Mouse (Mus musculus) frontal cortex, postnatal 10 days (tissue): ENCODE measurements around the gene Pde6h.
A peak's percentile ranks its signal among the peaks of the same experiment; 100 is the strongest.

Experiments
- DNase-seq, 2 experiments: peaks; one replicate each; pipeline ENCODE4 v3.0.0; 2022; ENCODE audit warnings: low spot score in 2 of 2, mixed read lengths in 1 of 2

The Pde6h gene

DNA sequence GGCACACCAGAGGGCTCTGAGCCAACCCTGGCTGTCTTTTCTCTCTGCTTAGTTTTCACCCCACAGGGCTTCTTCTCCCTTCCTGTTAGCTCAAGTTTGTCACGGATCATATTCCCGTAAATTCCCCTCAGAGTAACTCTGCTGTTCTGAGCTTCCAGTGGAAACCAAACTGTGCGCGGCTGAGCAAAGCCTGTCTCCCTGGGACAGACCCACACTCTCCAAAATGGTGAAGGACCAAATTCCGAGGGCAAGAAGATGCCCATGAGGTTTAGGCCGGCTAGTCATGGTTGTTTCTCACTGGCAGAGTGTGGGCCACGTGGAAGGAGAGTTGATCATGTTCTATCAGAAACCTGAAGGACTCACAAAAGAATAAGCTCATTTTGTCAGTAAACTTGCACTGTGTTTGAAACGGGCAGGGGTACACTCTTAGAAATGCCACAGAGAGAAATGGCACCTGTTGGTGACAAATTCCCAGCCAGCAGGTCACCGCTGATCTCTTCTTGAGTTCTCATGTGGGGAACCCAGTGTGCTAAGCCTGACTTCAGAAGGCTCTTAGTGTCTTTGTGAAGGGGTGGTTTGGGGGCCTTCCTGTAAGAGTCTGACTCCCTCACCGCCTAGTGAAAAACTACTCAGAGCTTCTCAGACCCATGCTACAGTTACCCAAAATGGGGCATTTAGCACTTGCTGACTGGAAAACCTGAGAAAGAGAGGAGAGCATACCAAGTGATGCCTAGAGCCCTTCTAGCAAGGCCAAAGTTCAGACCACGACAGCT, 16.7 kb downstream of the Pde6h start:
- DNase-seq = no peak

DNA sequence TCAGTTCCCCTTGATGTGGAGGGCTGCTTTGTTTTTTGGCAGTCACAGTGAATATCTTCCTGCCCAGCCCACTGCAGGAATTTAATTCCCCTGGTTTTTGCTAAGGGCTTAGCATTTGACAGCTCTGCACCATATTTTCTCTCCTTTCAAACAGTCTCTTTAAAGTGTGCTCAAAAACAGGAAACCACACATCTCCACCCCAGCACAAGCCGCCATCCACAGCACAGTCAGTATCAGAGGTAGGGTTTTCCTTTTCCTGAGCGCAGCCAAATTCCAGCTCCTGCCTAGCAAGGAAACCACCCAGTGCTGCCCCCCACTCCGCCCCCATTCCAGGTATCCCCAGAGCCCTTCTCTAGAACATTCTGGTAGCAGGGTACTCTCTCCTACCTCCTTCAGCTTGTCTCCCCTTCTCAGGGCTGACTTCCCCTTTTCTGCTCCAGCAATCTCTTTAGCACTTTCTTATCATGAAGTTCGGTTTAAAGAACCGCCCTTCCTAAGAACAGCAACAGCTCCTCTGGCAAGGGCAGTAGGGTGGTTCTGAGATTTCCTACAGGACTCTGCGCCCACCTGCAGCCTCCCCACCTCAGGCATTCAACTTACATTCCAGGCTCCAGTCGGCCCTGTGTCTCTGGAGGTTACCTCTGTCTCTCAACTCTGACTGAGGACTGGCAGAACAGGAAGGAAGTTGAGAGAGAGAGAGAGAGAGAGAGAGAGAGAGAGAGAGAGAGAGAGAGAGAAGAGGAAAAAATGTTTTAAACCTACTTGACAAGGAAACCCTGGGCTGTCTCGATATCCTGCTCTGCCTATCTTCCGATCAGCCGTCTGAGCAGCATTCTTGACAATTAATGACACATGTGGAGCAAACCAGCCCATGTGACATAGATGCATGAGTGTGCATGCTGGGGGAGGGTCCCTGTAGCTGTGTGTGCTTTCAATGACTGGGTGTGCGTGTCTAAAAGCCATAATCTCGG, 17.7 kb downstream of the Pde6h start, which contains the start of gene Arhgdib:
Arhgdib (minus strand) TSS at position 849 of the 971 bp plus-strand sequence.
- DNase-seq = no peak

DNA sequence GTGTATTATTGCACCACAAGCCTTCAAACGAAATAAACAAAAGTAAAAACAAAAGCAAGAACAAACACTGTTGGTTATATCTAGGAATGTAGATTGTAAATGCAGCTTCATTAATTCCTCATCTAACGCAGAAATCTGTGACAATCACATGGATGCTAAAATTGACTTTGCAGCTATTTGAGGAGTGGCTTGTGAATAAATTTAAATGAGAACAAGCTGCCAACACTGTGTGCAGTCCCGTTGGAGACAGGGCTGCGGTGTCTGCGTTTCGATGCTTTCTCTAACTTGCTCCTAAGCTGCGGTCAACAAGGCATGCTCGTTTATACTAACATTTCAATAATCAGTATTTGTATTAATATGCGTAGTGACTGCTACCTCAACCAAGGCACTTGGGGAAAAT, 18.6 kb downstream of the Pde6h start:
- no peak for DNase-seq

DNA sequence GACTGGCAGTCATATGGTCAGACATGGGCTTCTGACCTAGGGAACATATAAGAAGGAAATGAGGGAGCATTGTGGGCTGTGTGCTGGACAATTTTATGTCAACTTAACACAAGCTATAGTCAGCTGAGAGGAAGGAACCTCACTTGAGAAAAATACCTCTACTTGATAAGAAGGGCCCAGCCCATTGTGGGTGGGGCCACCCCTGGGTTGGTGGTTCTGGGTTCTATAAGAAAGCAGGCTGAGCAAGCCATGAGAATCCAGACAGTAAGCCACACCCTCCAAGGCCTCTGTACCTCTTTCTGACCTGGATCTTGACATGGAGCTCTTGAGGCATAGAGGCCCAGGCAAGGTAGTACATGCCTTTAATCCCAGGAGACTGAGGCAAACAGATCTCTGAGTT, 19.8 kb downstream of the Pde6h start:
- DNase-seq = no peak

DNA sequence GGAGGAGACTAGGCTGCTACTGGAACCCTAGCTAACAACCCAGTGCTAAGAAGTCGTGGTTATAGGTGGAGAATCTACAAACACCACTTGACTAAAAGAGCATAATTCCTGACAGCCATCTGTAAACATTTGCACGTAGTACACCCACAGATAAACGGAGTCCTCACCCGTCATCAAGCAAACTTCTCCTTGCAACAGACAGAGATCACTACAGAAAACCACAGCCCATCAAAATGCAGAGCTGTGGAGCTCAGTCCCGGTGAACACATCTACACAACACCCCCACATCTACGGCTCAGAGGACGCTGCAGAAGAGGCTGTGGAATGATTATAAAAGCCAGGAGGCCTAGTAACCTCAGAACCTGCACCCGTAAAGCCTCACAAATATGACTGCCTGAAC, 20.9 kb downstream of the Pde6h start:
- no peak for DNase-seq

DNA sequence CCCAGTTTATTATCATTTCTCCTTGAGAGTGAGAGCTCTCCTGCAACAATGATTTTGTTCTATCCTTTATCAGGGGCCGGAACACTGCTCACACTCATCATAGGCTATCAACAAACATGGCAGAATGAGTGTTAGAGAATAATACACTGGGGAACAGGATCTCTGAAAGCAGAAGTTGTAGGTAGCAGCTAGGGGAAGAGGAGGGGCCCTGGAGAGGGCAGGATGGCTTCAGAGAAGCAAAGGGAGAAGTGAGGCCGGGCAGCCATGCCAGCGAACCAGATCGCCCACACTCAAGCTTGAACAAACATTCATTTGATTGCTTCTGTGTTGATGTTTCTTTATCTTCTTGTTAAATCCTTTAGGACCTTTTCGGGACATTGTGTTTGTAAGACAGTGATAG, 22.6 kb downstream of the Pde6h start:
- DNase-seq = no peak

DNA sequence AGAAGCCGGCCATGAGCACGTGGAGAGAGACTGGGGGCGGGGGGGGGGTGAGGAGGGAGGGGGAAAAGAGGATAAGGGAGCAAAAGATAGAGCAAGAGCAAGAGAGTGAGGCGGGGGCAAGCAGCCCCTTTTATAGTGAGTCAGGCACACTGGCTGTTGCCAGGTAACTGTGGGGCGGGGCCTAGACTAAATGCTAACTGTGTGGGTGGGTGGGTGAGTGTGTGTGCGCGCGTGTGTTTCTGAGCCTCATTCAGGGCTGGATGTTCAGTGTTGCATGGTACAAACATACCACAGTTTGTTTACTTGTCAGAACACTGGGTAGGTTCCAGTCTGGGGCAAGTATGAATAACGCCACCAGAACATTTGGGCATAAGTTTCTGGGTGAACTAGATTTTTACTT, 23.3 kb downstream of the Pde6h start:
- peak; percentile 54 to 55 for DNase-seq

DNA sequence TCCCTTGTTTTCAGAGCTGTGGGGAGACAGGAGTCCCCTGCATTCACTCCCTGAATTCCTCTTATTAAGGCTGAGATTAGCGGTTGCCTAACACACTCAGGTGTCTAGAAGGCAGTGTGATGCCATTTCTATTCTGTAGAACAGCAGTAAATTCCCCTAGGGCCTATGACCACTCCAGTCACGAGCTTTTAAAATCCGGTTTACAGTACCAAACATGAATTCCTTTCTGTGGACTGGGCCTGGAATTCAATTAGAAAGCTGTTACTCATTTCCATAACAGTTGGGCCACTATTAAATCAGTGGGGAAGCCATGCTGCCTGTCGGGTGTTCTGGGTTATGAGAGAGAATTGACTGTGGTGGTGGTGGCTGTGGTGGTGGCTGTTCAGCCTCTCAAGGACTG, 24.1 kb downstream of the Pde6h start:
- DNase-seq = no peak

DNA sequence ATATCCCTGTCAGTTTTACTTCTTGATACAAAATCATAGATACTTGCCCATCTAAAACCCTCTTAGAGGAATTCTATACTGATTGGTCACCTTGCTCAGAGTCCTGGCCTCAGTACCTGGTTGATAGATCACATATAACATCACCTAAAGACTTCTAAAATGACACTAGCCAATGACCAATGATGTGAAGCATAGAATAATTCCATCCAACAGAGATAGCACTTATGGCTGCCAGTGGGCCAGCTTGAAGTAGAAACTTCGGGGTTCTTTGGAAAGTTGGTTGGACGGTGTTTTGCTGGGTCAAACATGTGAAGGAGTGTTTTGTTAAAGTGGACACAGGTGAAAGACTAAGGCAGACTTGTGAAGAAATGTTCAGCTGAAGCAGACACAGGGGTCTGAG, 26.5 kb downstream of the Pde6h start:
- no peak for DNase-seq

DNA sequence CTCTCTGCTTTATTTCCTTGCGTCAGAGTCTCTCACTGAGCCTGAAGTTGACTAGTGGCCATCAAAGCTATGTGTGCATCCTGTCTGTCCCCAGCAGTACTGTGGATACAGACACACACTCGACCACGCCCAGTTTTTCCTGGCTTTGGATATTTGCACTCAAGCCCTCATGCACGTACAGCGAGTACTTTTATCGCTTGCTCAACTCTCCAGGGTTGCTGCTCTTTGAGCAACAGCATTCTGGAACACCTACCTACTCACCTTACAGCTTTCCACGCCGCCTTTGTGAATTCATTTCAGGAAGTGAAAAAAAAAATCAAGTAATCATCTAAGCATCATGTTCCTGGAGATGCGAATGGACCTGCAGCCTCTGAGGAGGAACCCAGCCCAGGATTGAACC, 29.3 kb downstream of the Pde6h start:
- no peak for DNase-seq

DNA sequence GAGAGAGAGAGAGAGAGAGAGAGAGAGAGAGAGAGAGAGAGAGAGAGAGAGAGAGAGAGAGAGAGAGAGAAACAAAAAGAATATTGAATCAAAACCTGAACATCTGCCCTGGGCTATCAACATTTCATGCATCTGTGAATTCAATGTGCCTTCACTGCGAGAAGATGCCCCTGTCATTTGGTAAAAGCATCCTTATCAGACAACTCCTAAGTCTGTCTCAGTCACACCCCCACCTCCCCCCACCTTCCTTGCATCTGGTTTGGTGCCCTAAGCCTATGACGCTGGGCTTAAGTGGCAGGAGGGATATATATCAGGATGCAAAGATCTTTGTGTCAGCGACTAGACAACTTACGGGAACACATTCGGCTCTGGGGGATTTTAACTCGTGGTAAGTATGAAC, 30.6 kb downstream of the Pde6h start:
- DNase-seq = no peak

DNA sequence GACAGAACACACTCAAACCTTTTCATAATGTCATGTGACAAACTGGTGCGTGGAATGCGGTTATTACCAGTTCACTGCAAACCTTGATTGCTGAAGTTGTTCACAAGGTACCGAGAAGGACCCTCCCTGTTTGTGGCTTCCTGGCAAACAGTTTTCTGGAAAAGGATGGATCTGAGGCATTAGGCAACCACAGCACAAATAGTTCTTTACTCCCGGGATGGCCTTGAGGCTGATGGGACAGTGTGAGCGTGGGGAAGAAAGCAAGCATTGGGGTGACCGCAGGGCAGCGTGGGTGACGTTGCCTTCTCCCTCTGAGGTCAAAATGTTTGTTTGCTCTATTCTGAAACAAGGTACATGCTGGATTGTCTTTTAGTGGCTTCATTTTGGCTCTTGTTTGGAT, 31.1 kb downstream of the Pde6h start:
- no peak for DNase-seq

DNA sequence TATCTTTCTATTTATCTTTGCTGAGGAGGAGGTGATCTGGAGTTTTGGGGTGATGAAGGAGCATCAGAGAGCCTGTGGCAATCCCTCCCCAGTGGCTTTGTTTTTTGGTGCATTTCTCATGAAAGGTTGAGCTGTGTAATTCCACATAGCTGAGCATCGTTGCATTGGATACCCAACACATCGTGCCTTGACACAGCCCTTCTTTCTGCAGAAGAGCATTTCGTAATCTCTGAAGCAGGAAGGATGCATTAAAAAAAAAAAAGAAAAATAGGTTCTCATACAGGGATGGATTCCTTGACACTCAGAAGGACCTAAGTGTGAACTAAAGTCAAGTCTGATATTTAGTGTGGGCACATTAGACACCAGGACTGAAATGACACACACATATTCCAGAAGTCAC, 31.6 kb downstream of the Pde6h start:
- no peak for DNase-seq

DNA sequence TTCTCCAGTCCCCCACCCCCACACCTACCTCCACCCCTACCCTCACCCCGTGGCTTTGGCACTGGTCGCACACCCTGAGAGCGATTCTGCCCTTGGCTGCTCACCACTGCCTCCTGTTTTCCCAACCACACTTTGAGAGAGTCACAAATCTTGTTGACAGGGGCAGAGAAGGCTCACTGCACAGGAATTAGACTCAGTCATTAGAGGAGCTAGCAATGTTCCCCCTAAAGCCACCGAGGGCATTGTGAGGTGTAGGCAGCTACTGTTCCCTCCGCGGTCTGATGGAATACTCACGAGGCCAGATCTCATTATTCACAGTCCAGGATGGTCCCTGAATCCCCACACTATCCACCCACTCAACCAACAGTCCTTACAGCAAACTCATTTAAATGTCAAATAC, 33.4 kb downstream of the Pde6h start:
- no peak for DNase-seq

DNA sequence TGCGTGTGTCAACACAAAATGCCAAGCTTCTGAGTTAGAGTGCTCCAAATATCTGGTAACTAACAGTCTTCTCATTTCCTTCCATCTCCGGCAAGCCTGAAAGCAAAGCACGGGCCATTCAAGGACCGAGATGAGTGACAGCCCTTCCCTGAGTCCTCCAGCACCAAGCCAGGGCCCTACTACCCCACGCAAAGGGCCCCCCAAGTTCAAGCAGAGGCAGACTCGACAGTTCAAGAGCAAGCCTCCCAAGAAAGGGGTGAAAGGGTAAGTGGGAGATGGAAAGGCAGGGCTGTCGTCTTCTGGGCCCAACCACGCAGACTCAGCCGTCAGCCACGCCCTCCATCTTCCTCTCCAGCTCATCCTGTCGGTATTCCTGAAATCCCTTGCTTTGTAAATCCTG, 35.5 kb downstream of the Pde6h start:
- no peak for DNase-seq

DNA sequence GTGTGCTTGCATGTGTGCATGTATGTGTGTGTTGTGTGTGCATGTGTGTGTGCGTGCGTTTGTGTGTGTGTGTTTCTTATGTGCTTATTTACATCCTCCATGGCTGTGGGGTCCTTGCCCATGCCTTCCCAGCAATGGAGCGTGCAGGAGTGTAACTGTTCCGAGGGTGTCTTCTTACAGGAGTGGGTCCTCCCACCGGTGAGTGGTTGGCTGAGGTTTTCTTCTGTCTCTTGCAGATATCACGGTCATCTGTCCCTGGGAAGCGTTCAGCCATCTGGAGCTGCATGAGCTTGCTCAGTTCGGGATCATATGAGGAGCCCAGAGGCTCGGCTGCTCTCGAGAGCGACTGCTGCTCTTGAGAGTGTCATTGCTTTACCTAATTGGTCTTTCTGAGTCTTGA, 39.3 kb downstream of the Pde6h start:
- no peak for DNase-seq

DNA sequence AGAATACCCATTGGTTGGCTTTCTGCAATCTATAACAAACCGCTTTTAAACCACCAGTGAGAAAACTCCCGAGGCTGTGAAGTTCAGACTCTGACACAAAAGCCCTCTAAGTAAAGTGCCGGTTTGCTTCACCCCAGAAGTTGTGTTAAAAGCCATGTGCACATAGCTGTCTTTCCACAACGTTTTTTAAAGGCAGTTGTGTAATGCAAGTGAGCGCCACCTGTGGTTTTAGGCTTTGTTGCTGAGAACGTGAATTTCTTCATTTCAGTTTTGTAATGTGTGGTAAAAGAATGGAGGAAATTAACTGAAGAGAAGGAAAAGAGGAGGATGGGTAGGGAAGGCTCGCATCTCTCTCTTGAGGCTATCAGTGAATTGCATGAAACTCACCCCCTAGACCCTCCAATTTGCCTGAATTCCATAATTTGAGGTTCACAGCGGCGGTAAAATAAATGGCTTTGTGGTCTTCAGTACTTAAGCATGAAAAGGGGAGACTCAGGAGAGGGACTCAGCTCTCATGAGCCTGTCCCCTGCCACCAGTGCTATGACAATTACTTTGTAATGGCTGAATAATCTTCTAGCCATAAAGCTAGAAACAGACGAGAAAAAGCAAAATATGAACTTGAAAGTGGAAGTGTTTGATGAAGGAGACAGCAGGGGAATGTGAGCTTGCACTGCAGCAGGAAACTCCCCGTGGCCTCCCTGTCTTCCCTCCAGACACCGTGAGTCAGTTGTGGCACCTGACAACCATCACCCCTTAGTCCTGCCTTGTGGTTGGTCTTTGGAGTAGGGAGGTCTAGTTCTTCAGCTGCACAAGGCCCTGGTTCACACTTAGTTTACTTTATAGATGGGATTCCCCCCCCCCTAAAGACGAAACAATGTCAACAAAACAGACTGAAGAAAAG, 41.2 kb downstream of the Pde6h start:
- DNase-seq = no peak

DNA sequence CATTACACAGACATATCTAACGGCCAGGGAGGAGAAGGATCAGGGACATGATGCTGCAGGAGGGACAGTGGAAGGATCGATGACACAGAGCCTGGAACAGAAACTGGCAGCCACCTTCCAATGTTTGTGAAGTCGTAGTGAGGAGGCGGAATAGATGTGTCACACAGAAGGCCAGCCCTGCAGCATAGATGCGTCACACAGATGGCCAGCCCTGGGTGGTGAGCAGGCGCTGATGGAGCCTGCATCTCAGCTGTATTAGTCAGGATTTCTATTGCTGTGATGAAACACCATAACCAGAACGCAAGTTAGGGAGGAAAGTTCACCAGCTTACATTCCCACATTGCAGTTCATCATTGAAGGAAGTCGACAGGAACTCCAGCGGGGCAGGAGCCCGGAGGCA, 42.3 kb downstream of the Pde6h start:
- DNase-seq = no peak

DNA sequence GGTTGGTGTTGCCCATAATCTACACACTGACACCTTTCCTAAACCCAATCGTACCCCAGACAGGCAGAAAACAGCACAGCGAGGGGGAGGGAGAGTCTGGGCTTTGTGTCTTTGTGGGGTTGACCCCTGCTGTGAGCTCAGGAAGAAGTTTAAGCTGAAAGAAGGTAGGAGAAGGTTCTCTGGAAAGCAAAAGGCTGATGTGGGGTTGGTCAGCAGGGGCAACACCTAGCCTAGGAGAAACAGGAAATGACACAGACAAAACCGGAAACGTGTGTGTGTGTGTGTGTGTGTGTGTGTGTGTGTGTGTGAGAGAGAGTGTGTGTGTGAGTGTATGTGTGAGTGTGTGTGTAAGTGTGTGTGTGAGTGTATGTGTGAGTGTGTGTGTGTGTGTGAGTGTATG, 43.8 kb downstream of the Pde6h start:
- DNase-seq = no peak

DNA sequence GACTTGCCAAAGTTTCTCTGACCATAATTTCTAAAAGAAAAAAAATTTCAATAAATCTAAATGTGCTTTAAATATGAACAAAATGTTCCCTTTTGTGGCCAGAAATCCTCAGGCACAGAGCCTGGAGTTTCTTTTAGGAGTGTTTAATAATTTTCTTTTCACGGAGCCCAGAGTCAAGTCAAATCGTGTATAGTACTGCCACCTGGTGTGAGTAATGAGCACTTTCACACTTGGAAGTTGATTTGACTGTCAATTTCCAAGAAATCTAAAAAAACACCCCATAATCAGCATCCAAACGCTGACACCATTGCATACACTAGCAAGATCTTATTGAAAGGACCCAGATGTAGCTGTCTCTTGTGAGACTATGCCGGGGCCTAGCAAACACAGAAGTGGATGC, 45.2 kb downstream of the Pde6h start:
- DNase-seq = peak in 1 of 2 experiments; percentile 4

DNA sequence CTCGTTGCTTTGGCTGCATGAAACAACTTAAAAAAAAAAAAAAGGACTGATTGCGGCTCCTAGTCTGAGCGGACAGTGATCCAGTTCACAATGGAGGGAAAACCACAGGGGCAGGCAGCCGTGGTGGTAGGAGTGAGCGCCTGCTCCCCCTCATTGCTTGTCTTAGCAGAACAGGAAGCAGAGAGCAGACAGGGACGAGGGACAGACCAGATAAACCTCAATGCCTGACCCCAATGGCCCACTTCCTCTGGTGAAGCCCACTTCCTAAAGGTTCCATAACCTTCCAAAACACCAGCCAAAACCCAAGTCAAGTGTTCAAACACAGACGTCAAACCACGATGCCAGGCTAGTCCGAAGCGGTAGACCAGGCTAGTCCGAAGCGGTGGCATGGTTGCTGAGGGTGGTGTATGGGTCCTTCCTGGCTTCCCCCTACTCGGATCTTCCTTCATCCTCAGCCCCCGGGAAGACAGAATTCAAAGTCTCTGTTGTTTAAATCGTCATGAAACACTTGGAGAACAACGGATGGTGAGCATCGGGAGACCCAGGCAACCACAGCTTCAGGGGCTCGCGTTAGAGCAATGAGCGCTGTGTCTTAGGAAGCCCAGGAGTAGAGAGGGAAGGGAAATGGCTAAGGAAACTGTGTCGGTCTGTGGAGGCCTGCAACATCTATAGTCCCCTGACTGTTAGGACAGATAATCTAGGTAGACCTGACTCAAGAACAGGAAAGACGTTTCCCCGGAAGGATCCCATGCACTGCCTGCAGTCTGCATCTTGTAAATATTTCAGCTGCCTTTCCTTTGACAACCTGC, 55.8 kb downstream of the Pde6h start:
- DNase-seq = no peak
